Mouse (Mus musculus): ENCODE data around the gene C1qtnf1. TPM values are rescaled to one million over a fixed set of nuclear protein-coding genes. Genes with fewer than 3 reads are reported as not detected.

C1qtnf1 gene
- total RNA-seq, 2 experiments from 2014 or later, result 3.0 to 3.9 TPM

DNA sequence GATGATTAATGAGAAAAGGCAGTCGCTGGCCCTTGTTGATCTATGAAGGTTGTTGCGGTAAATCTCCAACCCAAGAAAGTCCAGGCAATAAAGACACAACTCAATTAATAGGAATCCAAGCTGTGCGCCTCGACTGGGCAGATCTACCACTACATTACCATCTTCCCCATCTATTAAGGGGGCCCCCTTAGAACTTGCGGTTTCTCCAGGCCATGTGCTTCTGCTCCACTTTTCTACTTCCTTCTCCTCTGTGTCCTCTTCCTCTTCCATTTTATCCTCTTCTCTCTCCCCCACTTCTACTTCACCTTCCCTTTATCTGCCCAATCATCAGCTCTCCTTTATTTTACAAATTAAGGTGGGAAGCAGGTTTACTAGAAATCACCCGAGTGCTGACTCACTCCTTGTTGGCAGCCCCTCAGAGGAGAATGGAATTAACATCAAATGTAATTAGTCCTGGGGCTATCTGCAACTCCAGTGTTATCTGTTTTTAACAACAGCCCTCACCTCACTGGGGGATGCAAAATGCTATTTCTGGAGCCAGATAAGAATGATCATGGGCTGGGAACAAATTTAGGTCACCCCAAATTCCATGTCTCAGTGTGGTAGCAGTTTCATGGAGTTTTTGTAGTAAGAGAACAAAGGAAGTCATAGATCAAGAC is 46.0 kb downstream of the C1qtnf1 start:
- TF ChIP-seq CTCF (conservative IDR thresholded peaks at IDR 0.05), result no peak
- DNase-seq (ENCODE audit: low spot score in 2 of 2), result no peak
- no peak overlapping the region for H3K4me3 ChIP-seq
- no peak overlapping the region for H3K27ac ChIP-seq

DNA sequence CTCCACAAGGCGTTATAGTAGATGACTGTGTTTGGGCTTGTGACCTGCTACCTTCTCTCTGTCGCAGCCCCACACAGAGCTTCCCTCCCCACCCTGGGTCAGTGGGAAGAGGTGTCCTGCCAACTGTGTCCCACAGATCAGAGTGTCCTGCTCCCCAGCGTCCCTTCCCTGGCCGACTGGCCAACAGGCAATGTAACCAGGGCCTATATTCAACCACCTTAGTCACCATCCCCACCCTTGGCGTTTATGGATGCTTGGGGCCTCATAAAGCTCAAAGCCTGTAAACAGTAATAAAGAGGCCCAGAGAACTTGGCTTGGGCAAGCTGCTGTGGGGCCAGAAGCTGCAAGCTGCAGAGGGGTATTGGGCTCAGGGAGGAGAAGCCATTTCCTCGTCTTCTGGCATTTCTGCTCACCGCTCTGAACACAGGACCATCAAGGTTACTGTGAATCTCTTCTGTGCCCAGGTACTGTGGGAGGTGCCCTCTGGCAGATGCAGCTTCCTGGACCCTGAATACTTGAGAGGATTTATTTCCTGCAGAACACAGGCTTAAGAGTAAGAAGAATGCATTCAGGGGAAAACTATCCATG is 47.6 kb downstream of the C1qtnf1 start:
- no peak overlapping the region for H3K4me3 ChIP-seq
- H3K27ac ChIP-seq, result no peak overlapping the region
- TF ChIP-seq CTCF (conservative IDR thresholded peaks at IDR 0.05), result no peak
- DNase-seq (ENCODE audit: low spot score in 2 of 2), result no peak

DNA sequence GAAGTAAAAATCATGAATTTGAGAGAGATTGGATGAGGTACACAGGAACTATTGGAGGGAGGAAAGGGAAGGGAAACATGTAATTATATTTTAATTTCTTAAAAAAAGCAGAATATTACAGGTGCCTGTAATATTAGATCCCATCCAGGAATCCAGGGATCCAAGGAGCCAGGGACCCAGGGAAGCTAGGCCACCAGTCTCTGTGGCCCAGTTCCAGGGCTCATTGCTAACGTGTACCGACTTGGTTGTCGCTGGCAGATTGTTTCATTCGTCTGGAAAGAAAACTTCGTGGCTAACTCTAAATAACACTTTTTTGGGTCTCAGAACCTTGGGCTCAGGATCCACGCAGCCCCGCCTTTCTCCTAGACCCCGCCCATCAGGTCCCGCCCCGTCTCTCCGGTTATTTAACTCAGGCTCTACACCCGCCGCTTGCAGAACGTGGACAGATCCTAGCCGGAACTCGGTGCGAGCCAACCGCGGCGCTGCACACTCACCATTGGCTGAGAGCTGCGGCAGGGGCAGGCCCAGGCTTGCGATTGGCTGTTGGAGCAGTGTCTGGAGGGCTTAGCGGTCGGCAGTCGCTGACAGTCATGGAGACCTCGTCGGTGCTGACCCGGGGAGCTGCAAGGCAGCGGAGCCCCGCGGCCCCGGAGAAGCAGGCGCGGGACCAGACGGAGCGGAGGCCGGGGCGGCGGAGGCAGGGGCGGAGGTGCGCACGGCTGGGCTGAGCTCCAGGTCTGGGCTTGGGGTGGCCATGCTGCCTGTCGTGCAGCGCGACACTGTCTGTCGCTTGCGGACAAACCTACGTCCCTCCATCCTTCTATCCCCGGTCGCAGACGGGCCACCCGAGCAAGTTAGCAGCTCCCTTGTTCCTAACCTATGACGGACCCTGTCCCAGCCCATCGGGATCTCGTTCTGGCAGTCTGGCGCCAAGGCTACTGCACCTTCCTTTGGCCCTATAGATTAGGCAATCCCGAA is 48.7 kb downstream of the C1qtnf1 start, which contains the start of gene Engase:
TSS of gene Engase (plus strand) at position 434 of the 978 bp plus-strand sequence.
- Histone ChIP-seq H3K4me3 (peak within 1 kb of the TSS; percentile 96), H3K27ac (peak within 1 kb of the TSS; percentile 94)
- no peak for TF ChIP-seq CTCF (conservative IDR thresholded peaks at IDR 0.05)
- peak; percentile 96 to 98 for DNase-seq (ENCODE audit: low spot score in 2 of 2)

DNA sequence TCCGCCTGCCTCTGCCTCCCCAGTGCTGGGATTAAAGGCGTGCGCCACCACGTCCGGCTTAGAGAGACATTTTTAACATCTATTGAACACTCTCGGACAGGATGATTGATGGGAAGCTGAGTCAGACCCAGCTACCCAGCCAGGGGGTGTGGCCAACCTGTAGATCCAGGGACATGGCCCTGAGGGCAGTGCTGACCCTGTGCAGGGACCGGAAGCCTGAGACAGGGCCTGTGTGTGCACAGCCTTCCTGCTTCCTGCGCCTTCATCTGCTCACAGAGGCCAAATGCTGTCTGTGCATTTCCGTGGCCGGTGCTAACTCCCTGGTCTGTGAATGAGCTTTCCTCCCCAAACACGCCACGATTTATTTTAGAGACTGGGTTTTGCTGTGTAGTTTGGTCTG is 51.8 kb downstream of the C1qtnf1 start:
- H3K4me3 ChIP-seq, result no peak overlapping the region
- no peak for DNase-seq (ENCODE audit: low spot score in 2 of 2)
- TF ChIP-seq CTCF (conservative IDR thresholded peaks at IDR 0.05), result no peak
- H3K27ac ChIP-seq, result no peak overlapping the region

DNA sequence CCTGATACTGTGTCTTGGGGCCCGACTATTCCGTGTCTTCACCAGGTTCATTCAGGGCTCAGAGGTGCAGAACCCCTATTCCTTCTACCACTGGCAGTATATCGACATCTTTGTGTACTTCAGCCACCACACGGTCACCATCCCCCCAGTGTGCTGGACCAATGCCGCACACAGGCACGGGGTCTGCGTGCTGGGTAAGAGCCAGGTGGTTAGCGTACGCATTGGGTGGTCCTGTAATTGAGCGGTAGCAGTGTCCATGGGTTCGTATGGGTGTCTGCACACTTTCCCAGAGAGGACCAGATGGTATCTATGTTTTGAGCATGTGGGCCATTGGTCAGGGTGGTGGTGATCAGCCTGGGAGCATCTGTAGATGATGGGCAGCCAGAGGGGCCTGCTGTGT is 53.2 kb downstream of the C1qtnf1 start:
- DNase-seq (ENCODE audit: low spot score in 2 of 2), result no peak
- TF ChIP-seq CTCF (conservative IDR thresholded peaks at IDR 0.05), result no peak
- Histone ChIP-seq H3K27ac (no peak overlapping the region), H3K4me3 (no peak overlapping the region)

DNA sequence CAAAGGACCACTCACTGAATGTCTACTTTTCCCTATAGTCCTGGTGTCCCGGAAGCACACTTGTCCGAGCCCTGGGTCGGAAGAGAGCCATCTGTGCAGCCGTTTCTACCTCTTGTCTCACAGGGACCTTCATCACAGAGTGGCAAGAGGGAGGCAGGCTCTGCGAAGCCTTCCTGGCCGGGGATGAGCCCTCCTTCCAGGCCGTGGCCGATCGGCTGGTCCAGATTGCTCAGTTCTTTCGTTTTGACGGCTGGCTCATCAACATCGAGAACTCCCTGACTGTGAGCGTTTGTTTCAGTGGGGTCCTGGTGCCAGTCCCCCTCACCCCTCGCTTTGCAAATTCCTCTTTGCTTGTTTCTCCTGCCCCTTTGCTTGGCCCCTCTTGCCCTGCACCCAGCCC is 53.7 kb downstream of the C1qtnf1 start:
- DNase-seq (ENCODE audit: low spot score in 2 of 2), result no peak
- Histone ChIP-seq H3K4me3 (no peak overlapping the region), H3K27ac (no peak overlapping the region)
- no peak for TF ChIP-seq CTCF (conservative IDR thresholded peaks at IDR 0.05)

DNA sequence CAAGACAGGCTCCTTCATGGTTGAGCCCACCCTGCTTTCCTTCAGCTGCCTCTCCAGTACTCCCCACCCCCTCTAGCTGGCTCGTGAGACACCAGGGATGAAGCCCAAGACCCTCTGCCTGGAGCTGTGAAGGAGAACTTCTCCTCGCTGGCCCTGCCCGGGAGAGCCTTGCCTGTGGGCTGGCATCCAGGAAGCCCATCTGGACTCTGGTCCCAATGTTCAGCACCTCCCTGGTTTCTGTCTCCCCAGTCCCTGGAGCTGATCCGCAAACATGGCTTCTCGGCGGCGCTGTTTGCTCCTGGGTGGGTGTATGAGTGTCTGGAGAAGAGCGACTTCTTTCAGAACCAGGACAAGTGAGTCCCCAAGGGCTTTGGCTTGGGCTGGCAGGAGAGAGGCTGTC is 56.2 kb downstream of the C1qtnf1 start:
- Histone ChIP-seq H3K27ac (peak overlapping the region; percentile 36; the same call in 1 of the 2 replicates), H3K4me3 (no peak overlapping the region)
- DNase-seq (ENCODE audit: low spot score in 2 of 2), result no peak
- no peak for TF ChIP-seq CTCF (conservative IDR thresholded peaks at IDR 0.05)

DNA sequence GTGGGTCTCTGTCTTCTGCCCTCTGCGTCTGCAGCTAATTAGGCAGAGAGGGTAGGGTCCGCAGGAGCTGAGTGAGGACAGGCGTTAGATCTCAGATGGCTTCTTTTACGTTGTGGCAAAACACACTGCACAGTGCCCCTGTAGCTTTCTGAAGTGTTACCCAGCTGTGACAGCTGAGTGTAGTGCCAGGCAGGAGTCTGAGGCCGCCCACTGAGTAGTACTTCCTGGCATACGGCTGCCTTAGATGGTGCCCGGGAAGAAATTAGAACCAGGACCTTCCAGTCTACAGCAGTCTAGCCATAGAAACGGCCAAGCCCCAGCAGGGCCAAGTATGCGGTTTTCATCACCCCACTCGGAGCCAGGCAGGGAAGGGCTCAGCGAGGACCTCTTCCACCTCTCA is 57.3 kb downstream of the C1qtnf1 start:
- no peak overlapping the region for H3K4me3 ChIP-seq
- DNase-seq (ENCODE audit: low spot score in 2 of 2), result no peak
- peak overlapping the region; percentile 43; the same call in 1 of the 2 replicates for H3K27ac ChIP-seq
- TF ChIP-seq CTCF (conservative IDR thresholded peaks at IDR 0.05), result no peak

DNA sequence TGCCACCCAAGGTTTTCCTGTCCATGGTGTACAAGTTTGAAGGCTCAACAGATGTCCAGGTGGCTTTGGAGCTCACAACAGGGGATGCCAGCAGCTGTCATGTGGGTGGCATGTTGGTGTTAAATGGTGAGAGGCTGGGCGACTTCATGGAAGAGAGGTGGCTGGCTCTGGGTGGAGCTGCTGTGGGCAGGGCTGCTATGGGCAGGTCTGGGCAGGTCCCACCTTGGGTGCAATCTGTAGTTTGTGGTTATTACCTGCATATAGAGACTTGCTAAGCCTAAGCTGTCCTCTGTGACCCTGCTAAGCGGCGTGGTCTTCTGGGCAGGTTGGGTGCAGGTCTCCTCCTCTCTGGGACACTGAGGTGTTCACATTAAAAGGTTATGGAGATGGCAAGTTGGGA is 57.8 kb downstream of the C1qtnf1 start:
- no peak for TF ChIP-seq CTCF (conservative IDR thresholded peaks at IDR 0.05)
- Histone ChIP-seq H3K27ac (0 out of 2 replicates have a peak overlapping the region, but pooled peaks have one; percentile 43), H3K4me3 (no peak overlapping the region)
- DNase-seq (ENCODE audit: low spot score in 2 of 2), result no peak

DNA sequence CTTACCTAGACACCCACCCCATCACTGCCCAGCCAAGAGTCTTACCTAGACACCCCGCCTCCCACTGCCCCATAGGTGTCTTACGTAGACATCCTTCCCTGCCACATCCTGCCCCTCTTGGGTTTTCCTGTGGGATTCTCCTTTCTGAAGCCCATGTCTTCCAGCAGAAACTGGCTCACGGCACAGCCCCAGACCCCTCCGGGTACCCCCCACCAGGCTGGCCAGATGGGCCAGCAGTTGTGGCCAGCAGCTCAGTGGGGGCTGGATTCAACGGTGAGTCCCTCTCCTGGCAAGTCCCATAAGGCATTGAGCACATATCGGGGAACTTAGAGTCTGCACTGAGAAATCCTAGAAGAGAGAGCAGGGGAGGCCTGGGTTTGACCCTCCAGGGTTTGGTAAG is 58.3 kb downstream of the C1qtnf1 start:
- no peak for DNase-seq (ENCODE audit: low spot score in 2 of 2)
- TF ChIP-seq CTCF (conservative IDR thresholded peaks at IDR 0.05), result no peak
- H3K4me3 ChIP-seq, result no peak overlapping the region

DNA sequence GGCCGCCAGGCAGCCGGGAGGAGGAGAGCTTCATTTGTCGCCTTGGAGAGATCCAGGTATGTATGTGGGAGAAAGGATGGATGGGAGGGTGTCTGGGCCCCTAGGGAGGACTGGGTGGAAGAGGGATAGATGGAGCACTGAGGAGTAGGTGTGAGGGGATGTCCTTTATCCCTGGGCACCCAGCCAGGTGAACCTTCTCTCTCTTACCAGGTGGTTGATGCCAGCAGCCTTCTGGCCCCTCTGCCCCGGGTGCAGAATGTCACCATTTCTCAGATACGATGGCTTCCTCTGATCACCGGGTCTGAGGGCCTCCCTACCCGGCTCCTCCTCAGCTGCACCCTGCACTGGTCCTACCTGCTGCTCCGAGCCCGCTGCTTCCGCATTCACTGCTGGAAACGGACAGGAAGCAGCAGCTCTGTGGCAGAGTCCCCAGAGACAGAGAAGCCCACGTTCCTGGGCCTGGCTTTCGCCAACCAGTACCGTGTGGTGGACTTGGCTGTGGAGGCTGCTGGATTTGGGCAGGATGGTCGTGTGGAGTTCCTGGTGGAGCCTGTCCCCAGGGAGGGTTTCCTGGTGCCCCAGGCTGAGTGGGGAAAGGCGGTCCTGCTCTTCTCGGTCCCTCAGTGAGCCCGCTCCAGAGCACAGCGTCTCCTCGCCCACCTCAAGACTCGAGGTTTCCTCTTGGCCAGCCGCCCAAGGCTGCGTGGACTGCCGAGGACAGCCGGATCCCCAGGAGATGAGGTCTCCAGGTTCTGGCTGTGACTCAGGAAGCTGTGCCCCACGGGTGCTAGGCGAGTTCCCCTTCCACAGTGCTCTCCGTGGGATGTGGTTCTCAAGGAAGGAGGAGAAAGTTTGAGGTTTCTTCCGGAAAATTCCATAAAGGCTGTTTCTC is 59.1 kb downstream of the C1qtnf1 start:
- Histone ChIP-seq H3K27ac (no peak overlapping the region), H3K4me3 (no peak overlapping the region)
- DNase-seq (ENCODE audit: low spot score in 2 of 2), result no peak
- no peak for TF ChIP-seq CTCF (conservative IDR thresholded peaks at IDR 0.05)

More for the DNA sequence above, 58.3 kb downstream of the C1qtnf1 start:
- no peak overlapping the region for H3K27ac ChIP-seq

Measured in layer of hippocampus, adult 2 months (tissue).